Mouse (Mus musculus) frontal cortex, postnatal 14 days (tissue): ENCODE measurements around the gene Gm14226.
A peak's percentile ranks its signal among the peaks of the same experiment; 100 is the strongest.
"Not testable (repeated sequence)": the region's sequence is repeated elsewhere in the genome, so short reads cannot be mapped to it uniquely, and the experiment has no call there.

ENCODE experiments used
- DNase-seq, 2 experiments: peaks; one replicate each; pipeline ENCODE4 v3.0.0; 2022; ENCODE audit warnings: low spot score in 2 of 2

Gm14226 gene

DNA sequence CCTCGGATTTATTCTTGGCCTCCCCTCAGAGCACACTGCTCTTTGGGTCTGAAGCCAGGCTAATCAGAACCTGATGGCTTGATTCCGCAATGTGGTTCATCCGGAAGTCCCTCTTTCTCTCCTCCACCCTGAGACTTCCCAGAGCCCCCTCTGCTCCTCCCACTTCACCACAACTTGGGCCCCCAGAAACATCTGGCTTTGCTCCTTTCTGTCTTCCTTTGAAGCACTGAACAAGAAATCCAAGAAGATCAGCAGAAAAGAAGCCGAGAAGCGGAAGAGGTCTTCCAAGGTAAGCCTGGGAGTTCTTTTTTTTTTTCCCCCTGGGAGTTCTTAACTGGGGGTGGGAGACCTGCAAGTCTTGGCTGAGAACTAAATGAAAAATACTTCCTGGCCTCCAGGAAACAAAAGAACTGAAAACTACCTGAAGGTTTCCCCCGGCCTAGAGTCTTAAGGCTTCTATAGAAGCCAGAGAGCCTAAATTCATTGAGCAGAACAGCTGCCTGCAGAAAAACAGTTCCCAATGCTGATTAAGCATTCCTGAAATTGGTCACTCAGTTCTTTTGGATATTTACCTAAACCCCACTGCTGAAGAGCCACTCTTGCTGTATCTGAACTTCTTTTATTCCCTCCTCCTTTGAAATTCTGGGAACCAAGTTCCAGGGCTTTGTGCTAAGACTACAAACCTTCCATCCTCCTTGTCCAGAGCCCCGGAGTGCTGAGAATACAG lies 29.5 kb downstream of the Gm14226 start:
- no peak for DNase-seq

DNA sequence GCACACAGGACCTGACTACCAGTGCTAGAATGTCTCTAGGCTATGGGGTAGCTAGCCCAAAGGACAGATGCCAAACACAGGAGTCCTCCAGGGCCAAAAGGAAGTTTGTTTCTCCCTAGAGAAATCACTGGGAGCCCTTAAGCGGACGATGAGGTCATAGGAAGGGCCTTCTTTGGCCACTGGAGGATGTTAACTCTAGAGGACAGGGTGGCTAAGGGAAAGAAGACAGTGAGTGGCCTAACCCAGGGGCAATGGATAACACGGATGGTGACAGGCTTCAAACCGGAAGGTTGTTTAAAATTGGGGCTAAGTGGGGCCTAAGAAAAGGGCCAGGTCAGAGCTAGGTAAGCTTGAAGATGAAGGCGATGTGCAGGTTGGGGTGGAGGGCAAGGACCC lies 32.0 kb downstream of the Gm14226 start:
- no peak for DNase-seq

GRCm38 (mm10) chr2:155050504-155051236 lies 32.6 kb downstream of the Gm14226 start:
- DNase-seq, result peak; percentile 90 to 94

- DNase-seq, result no peak
Measured at GRCm38 (mm10) chr2:155051622-155052351, 33.7 kb downstream of the Gm14226 start.

- no peak for DNase-seq
Measured at GRCm38 (mm10) chr2:155052681-155053080, 34.6 kb downstream of the Gm14226 start.

DNA sequence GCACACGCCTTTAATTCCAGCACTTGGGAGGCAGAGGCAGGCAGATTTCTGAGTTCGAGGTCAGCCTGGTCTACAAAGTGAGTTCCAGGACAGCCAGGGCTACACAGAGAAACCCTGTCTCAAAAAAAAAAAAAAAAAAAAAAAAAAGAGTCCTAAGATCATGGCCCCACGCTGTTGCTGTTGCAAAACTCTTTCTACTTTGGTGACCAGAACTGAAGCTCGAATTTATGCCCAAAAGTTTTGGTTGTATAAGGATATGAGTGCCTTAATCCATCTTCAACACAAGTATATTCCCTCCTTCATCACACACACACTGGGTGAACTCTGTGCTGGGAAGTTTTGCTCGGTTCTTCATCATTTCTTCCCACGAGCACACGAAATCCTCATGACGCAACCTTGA lies 35.4 kb downstream of the Gm14226 start:
- not testable (repeated sequence) for DNase-seq

DNA sequence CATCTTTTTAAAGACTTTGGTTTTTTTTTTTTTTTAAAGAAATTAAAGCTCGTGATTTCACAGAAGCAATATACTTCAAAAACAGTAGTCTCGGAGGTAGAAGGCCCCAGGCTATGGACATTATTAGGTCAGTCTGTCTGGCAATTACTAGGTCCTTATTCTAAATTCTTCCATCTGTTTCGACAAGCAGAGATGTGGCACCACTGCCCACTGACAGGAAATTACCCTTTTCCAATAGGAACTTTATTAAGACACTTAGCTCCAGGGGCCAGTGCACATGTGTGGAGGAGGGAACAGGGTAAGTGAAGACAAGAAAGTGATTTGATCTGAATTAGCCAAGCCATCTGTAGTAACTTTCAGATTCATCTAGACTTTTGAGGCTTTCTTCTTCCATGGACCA lies 36.6 kb downstream of the Gm14226 start:
- DNase-seq, result no peak

- no peak for DNase-seq
Measured at GRCm38 (mm10) chr2:155056076-155056578, 38.1 kb downstream of the Gm14226 start.

- DNase-seq, result no peak
Measured at GRCm38 (mm10) chr2:155057361-155057760, 39.3 kb downstream of the Gm14226 start.

DNA sequence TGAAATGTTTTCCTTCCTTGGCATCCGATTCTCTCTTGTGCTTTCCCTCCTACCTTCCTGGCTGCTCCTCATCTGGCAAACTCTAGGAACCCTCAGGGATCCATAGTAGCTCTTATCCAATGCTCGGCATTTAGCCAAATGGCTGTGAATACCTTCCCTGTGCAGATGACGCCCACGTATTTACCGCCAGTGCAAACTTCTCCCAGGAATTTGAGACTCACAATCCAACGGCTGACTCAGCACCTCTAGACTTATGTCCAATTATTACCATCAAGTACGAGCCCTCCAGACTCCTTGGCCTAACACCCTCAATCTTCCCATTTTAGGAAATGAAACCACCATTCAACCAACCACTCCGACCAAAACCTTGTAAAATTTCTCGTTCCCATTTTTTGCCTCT lies 53.0 kb downstream of the Gm14226 start:
- no peak for DNase-seq

GRCm38 (mm10) chr2:155072353-155073145 lies 54.5 kb downstream of the Gm14226 start:
- no peak for DNase-seq

DNA sequence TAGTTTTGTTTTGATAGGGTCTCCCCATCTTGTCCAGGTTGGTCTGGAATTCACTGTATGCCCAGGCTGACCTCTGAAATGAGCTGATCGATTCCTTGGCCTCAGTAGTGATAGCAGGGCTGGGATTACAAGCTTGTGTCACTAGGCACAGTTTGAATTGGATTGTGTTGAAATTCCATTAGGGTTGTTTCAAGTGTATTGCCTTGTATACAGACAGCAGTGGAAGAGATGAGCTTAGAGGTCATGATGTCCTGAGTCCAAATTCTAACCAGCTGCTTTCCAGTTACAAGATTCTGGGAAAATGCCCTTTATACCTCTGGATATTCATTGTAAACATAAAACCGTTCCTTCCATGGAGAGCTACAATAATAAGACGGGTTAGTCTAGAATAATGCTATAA lies 55.3 kb downstream of the Gm14226 start:
- no peak for DNase-seq

- peak; percentile 78 to 85 for DNase-seq
Measured at GRCm38 (mm10) chr2:155073978-155074765, 56.1 kb downstream of the Gm14226 start, which contains the start of gene Ahcy. Gene Ahcy, minus strand, starts transcription at chr2:155074497.

GRCm38 (mm10) chr2:155074766-155075330 lies 56.8 kb downstream of the Gm14226 start:
- DNase-seq, result peak in 1 of 2 experiments; percentile 5

DNA sequence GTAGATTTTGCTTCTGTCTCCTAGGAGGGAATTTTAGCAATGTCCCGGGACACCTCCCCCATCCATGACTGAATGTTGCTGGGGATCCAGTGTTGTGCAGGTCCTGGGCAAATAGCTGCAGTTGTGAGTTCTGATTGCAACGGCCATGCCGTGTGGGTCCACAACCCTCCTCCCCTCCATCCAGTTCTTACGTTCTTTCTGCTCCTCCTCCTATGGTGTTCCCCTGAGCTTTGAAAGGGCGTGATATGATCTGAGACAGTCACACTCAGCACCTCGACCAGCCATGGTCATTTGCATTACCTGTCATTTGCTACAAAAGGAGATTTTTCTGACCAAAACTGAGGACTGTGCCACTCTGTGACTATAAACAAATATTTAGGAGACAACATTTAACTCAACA lies 57.6 kb downstream of the Gm14226 start:
- no peak for DNase-seq
